Mouse (Mus musculus) liver, embryonic 14.5 days (tissue): ENCODE data around the gene Mboat2. TPM values are rescaled to one million over a fixed set of nuclear protein-coding genes. Genes with fewer than 3 reads are reported as not detected.

Experiments used
- ATAC-seq: fragments of 200-750 bp; cut with Nextera tagmentation; 2 replicates; pipeline ENCODE4 v1.8.0; 2017; ENCODE audit warnings: moderate number of reproducible peaks, mild to moderate bottlenecking, moderate library complexity; ENCODE audit not compliant: insufficient read depth
- DNase-seq, 3 experiments: peaks; one replicate each; pipeline ENCODE4 v3.0.0-alpha.2; 2012 to 2013; ENCODE audit warnings: low read depth in 3 of 3, low spot score in 3 of 3
- H3K27ac ChIP-seq: fragments of 300-500 bp; sonication (generic); 2 replicates; pipeline ENCODE4 v1.5.1; 2014; ENCODE audit warnings: moderate library complexity, mild to moderate bottlenecking, control low read depth, inconsistent platforms
- H3K27me3 ChIP-seq: fragments of 300-500 bp; sonication (generic); 2 replicates; pipeline ENCODE4 v1.6.1; 2014; ENCODE audit warnings: mild to moderate bottlenecking, low read length, moderate library complexity; ENCODE audit not compliant: control insufficient read depth, insufficient read depth
- H3K36me3 ChIP-seq: fragments of 300-500 bp; sonication (generic); replicated peaks from 2 replicates; pipeline ENCODE4 v1.6.1; 2014; ENCODE audit warnings: low read depth; ENCODE audit not compliant: control insufficient read depth, insufficient read depth
- H3K4me1 ChIP-seq, 2 experiments: fragments of 200-500 bp in 1 of 2; fragments of 300-500 bp in 1 of 2; sonication (generic) in 1 of 2; replicated peaks; 2 replicates each; pipeline ENCODE4 v1.6.1; 2012 to 2014; ENCODE audit warnings: antibody characterized with exemption in 1 of 2, inconsistent platforms in 1 of 2, low read length in 1 of 2; ENCODE audit not compliant: control insufficient read depth in 2 of 2, insufficient read depth in 2 of 2
- H3K4me2 ChIP-seq: fragments of 300-500 bp; sonication (generic); 2 replicates; pipeline ENCODE4 v1.6.1; 2014; ENCODE audit warnings: low read depth, mild to moderate bottlenecking, control low read depth, moderate library complexity
- H3K4me3 ChIP-seq, 2 experiments: fragments of 200-500 bp in 1 of 2; fragments of 300-500 bp in 1 of 2; sonication (generic) in 1 of 2; 2 replicates each; pipeline ENCODE4 v1.5.1; 2012 to 2014; ENCODE audit warnings: low read depth in 2 of 2, low read length in 2 of 2, mild to moderate bottlenecking in 2 of 2, control low read depth in 1 of 2, inconsistent platforms in 1 of 2, moderate library complexity in 1 of 2; ENCODE audit not compliant: insufficient read depth in 1 of 2
- H3K9ac ChIP-seq: fragments of 300-500 bp; sonication (generic); replicated peaks from 2 replicates; pipeline ENCODE4 v1.6.1; 2014; ENCODE audit warnings: mild to moderate bottlenecking, control low read depth, moderate library complexity
- H3K9me3 ChIP-seq: fragments of 300-500 bp; sonication (generic); 2 replicates; pipeline ENCODE4 v1.6.1; 2016; ENCODE audit warnings: low read length, mixed read lengths; ENCODE audit not compliant: control insufficient read depth
- CTCF ChIP-seq: IDR thresholded peaks from 2 replicates; pipeline ENCODE4 v1.5.1; 2016; ENCODE audit warnings: antibody characterized with exemption, low read depth, control low read depth
- EP300 ChIP-seq: IDR thresholded peaks from 2 replicates; pipeline ENCODE4 v1.6.1; 2016; ENCODE audit warnings: antibody characterized with exemption, low read depth
- WGBS: fragments of 180-500 bp; shearing (Covaris S2); extraction: QIAGEN DNeasy Blood & Tissue Kit; methylation state at CpG from one replicate; pipeline ENCODE4 v1.1.7; 2014; ENCODE audit not compliant: insufficient replicate concordance; 5-methylcytosine and 5-hydroxymethylcytosine counted together
- polyA plus RNA-seq, 2 experiments: library from polyadenylated mRNA; depleted of rRNA in 1 of 2; stranded (reverse) in 1 of 2; unstranded in 1 of 2; fragments of >200 nt; fragmentation: Nextera tagmentation in 1 of 2; extraction: Ambion mirVana in 1 of 2; gene quantifications; 2 replicates each; pipeline versions ENCODE4 v1.2.1 to v1.2.3; 2012 to 2014

The Mboat2 gene
- polyA plus RNA-seq, 2 experiments = 1.3 to 3.6 TPM

GRCm38 (mm10) chr12:24928051-24928748 is 97.5 kb downstream of the Mboat2 start:
- no peak overlapping the region for H3K4me3 ChIP-seq
- ATAC-seq (no peak), DNase-seq (no peak)
- no peak overlapping the region for H3K9ac ChIP-seq
- H3K27me3 ChIP-seq = no peaks in the 10 kb centered on the region; the same call in 1 of the 2 replicates
- 74% methylated on average over 18 of the region's 18 CpGs for WGBS
- H3K4me1 ChIP-seq = peaks cover 13 to 17% of the 10 kb centered on the region in 2 experiments
- no peak for TF ChIP-seq EP300
- no peak for TF ChIP-seq CTCF
- H3K36me3 ChIP-seq = no peaks in the 10 kb centered on the region
- H3K4me2 ChIP-seq = no peak overlapping the region
- no peak overlapping the region for H3K27ac ChIP-seq
- no peaks in the 10 kb centered on the region for H3K9me3 ChIP-seq

- peaks cover 8 to 14% of the 10 kb centered on the region in 2 experiments for H3K4me1 ChIP-seq
- H3K9ac ChIP-seq = no peak overlapping the region
- H3K4me2 ChIP-seq = no peak overlapping the region
- TF ChIP-seq EP300 (no peak), CTCF (no peak)
- H3K36me3 ChIP-seq = no peaks in the 10 kb centered on the region
- DNase-seq (no peak), ATAC-seq (no peak)
- WGBS = 80% methylated on average over 7 of the region's 7 CpGs
- H3K9me3 ChIP-seq = no peaks in the 10 kb centered on the region
- no peak overlapping the region for H3K4me3 ChIP-seq
- no peaks in the 10 kb centered on the region; the same call in 1 of the 2 replicates for H3K27me3 ChIP-seq
- H3K27ac ChIP-seq = no peak overlapping the region
These were observed 98.4 kb downstream of the Mboat2 start for GRCm38 (mm10) chr12:24929043-24929442.

- Histone ChIP-seq H3K9me3 (no peaks in the 10 kb centered on the region), H3K36me3 (no peaks in the 10 kb centered on the region), H3K27ac (no peak overlapping the region), H3K9ac (no peak overlapping the region), H3K4me3 (no peak overlapping the region), H3K4me1 (peaks cover 8 to 12% of the 10 kb centered on the region in 2 experiments), H3K4me2 (no peak overlapping the region), H3K27me3 (no peaks in the 10 kb centered on the region)
- WGBS = 76% methylated on average over 3 of the region's 3 CpGs
- peak; percentile 92 for ATAC-seq
- peak in 2 of 3 experiments; percentile 24 to 47 for DNase-seq
- TF ChIP-seq CTCF (no peak), EP300 (peak; percentile 48; the same call in 1 of the 2 replicates)
These were observed 100.1 kb downstream of the Mboat2 start for GRCm38 (mm10) chr12:24930760-24931159.

GRCm38 (mm10) chr12:24932120-24932519 is 101.4 kb downstream of the Mboat2 start:
- Histone ChIP-seq H3K27me3 (no peaks in the 10 kb centered on the region), H3K36me3 (no peaks in the 10 kb centered on the region), H3K9me3 (no peaks in the 10 kb centered on the region), H3K9ac (no peak overlapping the region), H3K4me1 (peaks cover 12 to 16% of the 10 kb centered on the region in 2 experiments), H3K4me2 (no peak overlapping the region), H3K27ac (no peak overlapping the region), H3K4me3 (no peak overlapping the region)
- DNase-seq (no peak), ATAC-seq (no peak)
- TF ChIP-seq EP300 (no peak), CTCF (no peak)
- WGBS = 71% methylated on average over 6 of the region's 6 CpGs

- no peaks in the 10 kb centered on the region for H3K36me3 ChIP-seq
These were observed 102.6 kb downstream of the Mboat2 start for GRCm38 (mm10) chr12:24933206-24933775.

More at GRCm38 (mm10) chr12:24933206-24933775, 102.6 kb downstream of the Mboat2 start:
- no peak for DNase-seq
- WGBS = 87% methylated on average over 1 of the region's 1 CpGs
- TF ChIP-seq EP300 (no peak), CTCF (no peak)
- ATAC-seq = no peak
- H3K4me1 ChIP-seq = peaks cover 12 to 16% of the 10 kb centered on the region in 2 experiments
- H3K9me3 ChIP-seq = no peaks in the 10 kb centered on the region
- H3K4me2 ChIP-seq = no peak overlapping the region
- no peaks in the 10 kb centered on the region for H3K27me3 ChIP-seq
- no peak overlapping the region for H3K27ac ChIP-seq
- H3K4me3 ChIP-seq = no peak overlapping the region
- H3K9ac ChIP-seq = no peak overlapping the region
